Mouse (Mus musculus) frontal cortex, adult (tissue): ENCODE measurements around the gene Aqp8.

Experiments
- ATAC-seq: cut with Nextera tagmentation; 2 replicates; pipeline ENCODE4 v1.9.2; 2017; ENCODE audit warnings: mild to moderate bottlenecking, moderate library complexity, mixed read lengths; ENCODE audit not compliant: low TSS enrichment

The Aqp8 gene

GRCm38 (mm10) chr7:123499481-123500238 is 37.6 kb downstream of the Aqp8 start:
- ATAC-seq = peak; percentile 22; the same call in 1 of the 2 replicates

GRCm38 (mm10) chr7:123500239-123501219 is 38.4 kb downstream of the Aqp8 start, which contains the start of gene Zkscan2:
Gene Zkscan2, minus strand, starts transcription at chr7:123500449.
- ATAC-seq = peak; percentile 94

- ATAC-seq = no peak
Measured at GRCm38 (mm10) chr7:123503358-123503757, 41.3 kb downstream of the Aqp8 start.

- ATAC-seq = no peak
Measured at GRCm38 (mm10) chr7:123507946-123508345, 45.9 kb downstream of the Aqp8 start.
